Mouse (Mus musculus) c-Kit-positive CD71-positive TER-119-negative erythroid progenitor cells, embryonic 14.5 days (primary cell): ENCODE results near the gene Erc2.

ENCODE experiments used
- DNase-seq: peaks from one replicate; pipeline ENCODE4 v3.0.0-alpha.2; 2013; ENCODE audit warnings: low read depth

Erc2 gene

GRCm38 (mm10) chr14:28181070-28181825, 559.0 kb downstream of the Erc2 start:
- no peak for DNase-seq

DNA sequence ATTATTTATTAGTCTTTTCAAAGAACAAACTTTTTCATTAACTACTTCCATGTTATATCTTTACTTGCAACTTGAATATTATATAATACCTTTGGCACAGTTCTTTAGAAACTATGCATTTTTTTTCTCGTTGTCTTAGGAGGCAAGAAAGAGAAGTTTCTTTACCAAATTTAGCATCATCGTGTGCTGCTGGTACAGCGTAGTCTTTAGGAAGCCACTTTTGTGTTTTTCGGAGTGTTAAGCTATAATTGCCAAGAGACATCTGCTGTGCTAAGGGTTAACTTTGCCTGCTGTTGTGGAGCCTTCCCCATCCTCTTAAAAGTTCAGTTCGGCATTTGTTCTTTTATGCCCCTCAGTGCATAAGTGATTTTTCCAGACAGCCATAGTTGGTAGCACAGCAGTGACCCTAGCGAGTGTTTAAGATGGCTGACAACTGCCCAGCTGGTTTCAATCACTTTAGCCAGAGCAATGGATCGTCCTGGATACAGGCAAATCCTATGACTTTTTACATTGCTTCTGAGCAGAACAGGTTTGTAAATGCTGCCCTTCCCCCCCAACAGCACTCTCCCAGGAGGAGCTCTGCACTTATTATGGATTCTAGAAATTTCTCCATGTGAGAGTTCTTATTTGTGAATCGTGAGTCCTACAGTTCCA, 570.6 kb downstream of the Erc2 start:
- DNase-seq, result no peak

DNA sequence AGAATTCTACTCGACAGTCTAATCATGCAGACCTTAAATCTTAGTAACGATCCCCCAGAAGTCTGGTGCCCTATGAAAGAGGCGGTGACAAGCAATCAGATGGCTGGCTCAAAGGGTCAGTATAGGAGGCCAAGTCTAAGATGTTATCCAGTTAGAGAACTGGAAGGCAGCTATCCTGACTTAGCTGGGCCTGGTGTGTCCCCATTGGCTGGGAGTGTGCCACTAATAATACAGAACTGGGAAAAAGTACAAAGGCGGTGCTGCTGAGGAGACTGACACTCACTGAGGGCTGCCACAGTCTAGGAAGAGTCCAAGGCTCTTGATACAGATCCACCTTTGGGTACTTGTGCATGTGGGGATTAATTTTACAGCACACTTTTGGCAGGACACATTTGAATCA, 581.6 kb downstream of the Erc2 start:
- no peak for DNase-seq

GRCm38 (mm10) chr14:28206303-28206702, 584.1 kb downstream of the Erc2 start:
- no peak for DNase-seq

- no peak for DNase-seq
Observed at GRCm38 (mm10) chr14:28225550-28225949, 603.3 kb downstream of the Erc2 start.

DNA sequence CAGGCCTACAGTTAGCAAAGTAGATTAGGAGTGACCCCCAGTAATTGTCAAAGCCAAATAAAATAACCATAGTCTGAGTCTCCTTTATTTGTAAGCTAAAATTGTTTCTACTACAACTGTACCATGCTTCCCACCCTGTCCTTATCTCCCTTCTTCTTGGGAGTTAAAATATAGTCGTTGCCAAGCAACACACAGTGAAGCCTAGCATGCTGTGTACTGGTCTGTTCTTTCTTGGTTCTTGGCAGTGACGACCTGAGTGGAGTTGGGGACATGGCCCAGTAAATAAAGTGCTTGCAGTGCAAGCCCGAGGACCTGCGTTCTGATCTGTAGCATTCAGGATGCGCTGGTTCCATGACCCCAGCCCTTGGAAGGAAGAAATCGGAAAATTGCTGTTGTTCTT, 608.3 kb downstream of the Erc2 start:
- no peak for DNase-seq

DNA sequence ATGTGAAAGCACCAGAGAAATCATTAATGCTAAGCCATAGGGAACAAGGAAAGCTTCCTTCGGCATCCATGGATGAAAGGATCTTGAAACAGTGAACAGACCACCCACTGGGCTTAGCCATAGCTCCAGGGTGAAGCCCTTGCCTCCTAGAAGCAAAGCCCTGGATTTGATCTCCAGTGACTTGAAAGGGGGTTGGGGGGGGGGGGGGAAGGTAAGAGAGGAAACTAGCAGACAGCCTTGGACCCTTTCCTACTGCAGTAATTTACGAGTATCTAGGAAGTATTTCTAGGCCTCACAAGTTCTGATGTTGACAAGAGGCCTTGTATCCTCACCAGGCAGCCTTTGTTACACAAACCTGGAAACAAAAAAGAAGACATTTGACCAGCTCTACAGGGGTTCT, 609.0 kb downstream of the Erc2 start:
- no peak for DNase-seq

DNA sequence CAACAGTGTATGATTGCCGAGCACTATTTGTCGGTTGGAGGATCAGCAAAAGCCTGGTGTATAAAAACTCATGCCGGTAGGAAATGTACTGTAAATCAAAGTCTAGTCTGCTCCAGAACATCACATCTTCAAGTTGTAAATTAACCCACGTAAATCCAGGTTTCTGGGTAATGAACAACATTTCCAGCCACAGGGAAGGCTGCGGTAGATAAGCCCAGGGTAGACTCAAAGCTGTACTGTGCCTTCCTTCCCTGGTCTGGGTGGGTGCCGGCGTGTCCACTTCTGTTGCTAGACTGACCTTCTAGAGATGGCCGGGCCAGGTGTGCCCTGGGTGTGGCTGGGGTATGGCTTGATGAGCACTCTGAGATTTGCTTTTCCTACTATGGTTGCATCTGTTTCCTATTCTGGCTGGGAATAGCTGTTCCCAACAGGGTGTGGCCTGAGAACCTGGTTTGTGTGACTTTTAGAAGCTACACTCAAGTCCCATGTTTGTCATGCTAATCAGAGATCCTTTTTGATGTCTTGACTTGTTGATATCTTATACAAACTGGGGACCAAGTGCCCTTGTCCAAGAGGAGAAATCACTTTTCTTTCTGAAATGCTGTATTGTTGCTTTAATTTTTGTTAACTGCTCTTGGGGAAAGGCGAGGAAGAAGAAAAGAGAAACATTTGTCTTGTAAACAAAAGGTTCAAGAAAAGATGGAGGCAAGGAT, 616.3 kb downstream of the Erc2 start:
- no peak for DNase-seq

GRCm38 (mm10) chr14:28240111-28240510, 617.9 kb downstream of the Erc2 start:
- no peak for DNase-seq

DNA sequence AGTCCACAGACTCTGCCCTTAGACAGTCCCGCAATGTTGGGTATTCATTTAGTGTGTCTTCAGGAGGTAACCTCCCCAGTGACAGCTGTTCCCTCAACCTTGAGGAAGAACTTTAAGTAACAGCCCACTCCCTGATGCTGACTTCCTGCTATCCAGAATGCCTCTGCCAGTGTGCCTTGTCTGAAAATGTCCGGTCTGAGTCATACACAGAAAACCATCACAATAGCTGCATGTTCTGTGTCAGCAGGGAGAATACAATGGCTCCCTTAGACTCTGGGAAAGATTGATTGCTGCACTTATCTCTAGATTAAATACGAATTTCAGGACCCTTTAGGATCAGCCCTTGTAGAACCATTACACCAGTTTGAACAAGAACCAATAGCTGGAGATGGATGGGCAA, 620.5 kb downstream of the Erc2 start:
- DNase-seq, result no peak

DNA sequence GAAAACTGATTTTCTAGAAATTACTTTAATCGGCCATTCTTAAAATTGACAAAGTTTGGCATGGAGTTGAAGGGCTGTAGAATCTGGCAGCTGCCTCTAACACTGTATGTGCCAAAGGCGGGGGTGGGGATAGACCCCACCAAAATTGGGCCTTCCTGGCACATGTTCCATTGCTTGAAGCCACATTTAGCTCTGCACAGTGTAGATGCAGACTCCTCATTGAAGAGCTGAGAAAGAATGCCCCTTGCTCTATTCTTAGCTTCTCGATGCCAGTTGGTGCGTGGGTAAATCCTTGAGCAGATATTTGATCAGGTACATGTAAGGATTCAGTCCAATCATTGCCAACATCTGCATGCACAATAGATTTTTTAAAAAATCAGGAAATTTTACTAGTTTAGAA, 621.2 kb downstream of the Erc2 start:
- DNase-seq, result no peak

DNA sequence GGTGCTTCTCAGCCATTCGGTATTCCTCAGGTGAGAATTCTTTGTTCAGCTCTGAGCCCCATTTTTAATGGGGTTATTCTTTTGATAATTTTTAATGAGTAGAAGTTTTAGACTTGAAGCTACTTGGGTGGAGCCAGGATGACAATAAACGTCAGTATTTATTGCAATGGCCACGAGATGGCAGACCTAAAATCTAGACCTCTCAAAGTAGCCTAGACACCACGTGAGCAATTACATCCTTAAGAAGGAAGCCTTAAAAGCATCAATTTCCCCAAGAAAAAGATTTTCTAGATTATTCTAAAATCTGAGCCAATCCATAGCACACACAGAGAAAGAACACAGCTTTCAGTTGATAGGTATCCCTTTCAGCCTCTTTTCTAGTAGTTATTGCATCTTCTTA, 640.5 kb downstream of the Erc2 start:
- DNase-seq, result no peak

DNA sequence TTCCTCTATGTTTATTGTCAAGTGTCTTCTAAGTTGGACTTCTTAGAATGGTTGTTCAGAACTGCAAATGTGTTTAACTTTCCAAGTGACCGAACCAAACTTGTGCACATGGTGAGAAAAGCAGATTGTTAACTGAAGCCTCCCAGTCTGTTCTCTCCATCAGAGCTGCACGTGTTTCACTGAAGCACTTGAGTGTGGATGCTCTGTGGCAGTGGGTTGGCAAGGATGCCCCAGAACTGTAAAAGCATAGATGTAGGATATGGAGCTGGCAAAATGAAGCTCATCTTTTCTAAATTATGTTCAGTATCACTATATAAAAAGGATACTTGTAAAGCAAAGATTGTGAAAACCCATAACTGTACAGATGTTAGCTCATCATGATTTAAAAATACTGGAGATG, 645.1 kb downstream of the Erc2 start:
- no peak for DNase-seq

DNA sequence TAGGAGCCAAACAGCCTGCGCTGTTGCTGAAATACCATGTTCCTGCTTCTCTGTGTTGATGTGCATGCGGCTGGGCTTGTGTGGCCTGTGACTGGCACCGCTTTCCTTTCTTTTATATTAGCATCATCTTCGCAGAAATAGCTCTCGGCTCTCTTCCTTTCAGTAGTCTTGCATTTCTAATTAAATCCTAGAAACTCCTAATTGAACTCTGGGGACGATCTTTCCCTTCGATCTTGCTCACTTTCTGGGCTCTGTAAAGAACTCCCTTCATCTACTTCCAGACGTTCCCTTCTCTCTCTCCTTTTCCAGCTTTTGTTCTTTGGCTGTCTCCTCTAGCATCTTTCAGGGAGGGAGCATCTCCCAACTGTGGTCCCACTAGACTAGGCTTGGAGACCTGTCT, 649.6 kb downstream of the Erc2 start:
- DNase-seq, result no peak

- DNase-seq, result no peak
Observed at GRCm38 (mm10) chr14:28273669-28274068, 651.4 kb downstream of the Erc2 start.

- no peak for DNase-seq
Observed at GRCm38 (mm10) chr14:28274826-28275225, 652.6 kb downstream of the Erc2 start.

DNA sequence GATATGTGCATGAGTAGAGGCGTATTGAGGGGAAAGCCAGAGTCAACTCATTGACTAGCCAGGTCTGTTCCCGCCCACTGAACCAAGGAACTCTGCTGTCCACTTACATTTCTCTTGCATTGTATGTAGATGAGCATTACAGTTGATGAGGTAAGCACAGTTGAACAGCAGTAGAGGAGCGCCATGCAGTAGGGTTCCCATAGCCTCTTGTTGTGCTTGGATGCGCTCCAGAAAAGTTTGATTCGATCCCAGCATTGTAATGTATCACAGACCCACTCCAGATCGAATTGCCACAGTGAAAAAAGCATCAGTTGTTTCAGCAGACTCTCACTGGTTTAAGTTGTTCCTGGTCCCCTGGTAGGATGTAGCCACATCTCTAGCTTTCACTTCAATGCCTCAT, 656.7 kb downstream of the Erc2 start:
- DNase-seq, result no peak

DNA sequence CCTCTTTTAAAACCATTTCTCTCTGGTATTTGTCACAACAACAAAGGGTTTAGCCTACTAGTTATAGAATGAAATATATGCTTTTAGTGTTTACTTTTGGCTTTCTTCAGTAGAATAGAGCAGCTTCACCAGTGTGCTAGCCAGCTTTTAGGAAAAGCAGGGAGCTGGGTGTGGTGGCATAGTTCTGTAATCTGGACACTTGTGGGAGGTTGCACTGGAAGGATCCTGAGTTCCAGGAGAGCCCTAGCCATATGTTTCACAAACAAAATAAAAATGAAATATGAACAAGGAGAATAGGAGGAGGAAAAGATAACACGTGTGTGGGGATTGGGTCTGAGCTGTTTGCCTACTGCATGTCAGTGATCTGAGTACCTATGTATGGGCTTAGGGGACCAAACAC, 658.1 kb downstream of the Erc2 start:
- DNase-seq, result no peak

DNA sequence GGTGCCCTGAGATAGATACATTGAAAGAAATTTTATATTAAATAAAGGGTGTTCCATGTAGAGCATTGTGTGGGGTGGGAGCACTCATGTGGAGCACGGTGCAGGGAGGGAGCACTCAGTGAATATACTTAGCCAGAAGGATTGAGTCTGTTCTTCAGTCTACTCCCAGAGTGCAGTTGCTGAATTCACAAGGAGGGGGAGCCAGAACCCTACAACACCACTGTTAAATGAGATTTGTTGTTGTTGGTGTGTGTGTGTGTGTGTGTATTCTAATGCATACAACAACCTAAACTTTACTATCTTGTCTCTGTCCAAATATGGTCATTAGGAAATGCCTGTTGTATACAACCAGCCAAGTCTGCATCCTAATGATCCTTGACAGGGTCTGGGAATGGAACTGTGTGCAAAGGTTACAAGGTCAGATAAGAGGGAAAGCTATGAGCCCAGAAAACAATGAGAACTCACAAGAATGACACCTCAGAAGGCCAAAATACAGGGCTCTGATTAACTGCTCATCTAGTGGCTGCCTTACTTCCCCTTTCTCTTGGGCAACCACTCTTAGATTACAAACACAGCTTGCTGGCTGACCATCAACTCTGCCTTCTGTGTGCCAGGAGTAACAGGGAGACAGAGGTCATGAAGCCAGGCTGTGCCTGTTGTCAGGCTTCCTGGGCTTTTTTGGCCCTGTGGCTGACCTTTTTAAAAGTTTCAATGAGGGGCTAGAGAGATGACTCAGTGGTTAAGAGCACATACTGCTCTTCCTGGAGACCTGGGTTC, 661.3 kb downstream of the Erc2 start:
- no peak for DNase-seq

GRCm38 (mm10) chr14:28286511-28286910, 664.3 kb downstream of the Erc2 start:
- DNase-seq, result no peak

DNA sequence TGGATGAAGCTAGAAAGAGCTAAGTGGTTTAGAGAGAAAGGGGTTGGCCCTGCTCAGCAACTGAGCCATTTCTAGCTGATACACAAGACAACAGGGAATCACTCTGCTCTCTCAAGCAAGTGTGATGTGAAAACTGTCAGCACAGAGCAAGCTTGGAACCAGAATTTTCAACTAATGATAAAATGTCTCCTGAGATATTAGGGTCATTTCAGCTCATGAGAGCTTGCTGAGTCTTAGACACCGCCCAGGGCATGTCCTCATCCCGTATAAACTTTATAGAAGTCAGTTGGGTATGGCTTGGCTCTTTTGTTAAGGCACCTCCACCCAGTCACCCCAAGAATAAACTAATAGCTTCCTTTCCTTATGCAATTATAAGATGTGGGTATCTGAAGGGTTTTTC, 666.0 kb downstream of the Erc2 start:
- no peak for DNase-seq

- no peak for DNase-seq
Observed at GRCm38 (mm10) chr14:28288926-28289325, 666.7 kb downstream of the Erc2 start.

DNA sequence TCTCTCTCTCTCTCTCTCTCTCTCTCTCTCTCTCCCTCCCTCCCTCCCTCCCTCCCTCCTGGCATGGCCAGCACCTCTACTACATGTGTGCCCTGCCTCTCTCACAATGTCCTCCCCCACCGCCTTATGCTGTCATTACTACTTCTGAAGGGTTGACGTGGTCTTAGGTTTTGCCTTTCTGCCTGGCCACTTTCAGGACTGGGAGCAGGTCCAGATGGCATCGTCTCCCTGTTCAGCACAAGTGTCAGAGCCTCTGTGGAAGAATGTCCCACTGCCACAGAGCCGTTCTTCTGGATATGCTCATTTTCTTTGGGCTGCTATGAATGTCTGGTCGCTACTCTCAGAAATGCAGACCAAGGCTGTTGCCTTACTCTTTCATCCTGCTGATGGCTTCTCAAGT, 671.7 kb downstream of the Erc2 start:
- no peak for DNase-seq
